Mouse (Mus musculus): ENCODE results near the gene Tex21. TPM values are rescaled to one million over a fixed set of nuclear protein-coding genes. Genes with fewer than 3 reads are reported as not detected.

Gene Tex21
- polyA plus RNA-seq (2015; fragmentation: Nextera tagmentation; extraction: Ambion mirVana), result 0.11 TPM in 1 of 2 replicates, not detected in the other

DNA sequence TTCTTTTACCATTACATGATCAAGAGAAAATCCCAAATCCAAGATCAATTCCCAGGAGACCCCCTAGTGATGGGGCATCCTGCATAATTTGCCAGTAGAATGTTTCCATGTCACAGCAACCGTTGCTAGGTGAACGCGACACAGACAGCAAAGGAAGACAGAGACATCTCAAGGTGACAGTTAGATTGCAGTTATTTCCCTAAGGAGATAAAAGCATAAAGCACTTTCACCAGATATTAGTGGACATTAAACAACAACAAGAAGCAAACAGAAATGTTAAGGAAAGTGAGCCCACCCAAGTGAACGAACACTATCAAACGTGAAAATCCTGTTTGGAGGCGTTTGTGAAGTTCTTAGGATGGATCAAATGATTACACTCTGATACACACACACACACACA lies at the start of gene Tex21:
Gene Tex21 (minus strand): TSS at position 101 of the 400 bp plus-strand sequence.
- no peak within 1 kb of the TSS for H3K4me3 ChIP-seq (ENCODE audit: low read depth, low read length)
- H3K9me3 ChIP-seq (replicated peaks; ENCODE audit: control insufficient read depth, low read length), result no peaks in the 10 kb centered on the region
- ATAC-seq (ENCODE audit: low read depth), result no peak
- no peak within 1 kb of the TSS for H3K27ac ChIP-seq (ENCODE audit: low read length)
- peaks cover 5% of the 10 kb centered on the region for H3K4me1 ChIP-seq (ENCODE audit: control insufficient read depth, low read depth, low read length)
- no peaks in the 10 kb centered on the region for H3K36me3 ChIP-seq (ENCODE audit: control insufficient read depth, insufficient read depth)
- 71% methylated on average over 6 of the region's 6 CpGs for WGBS (ENCODE audit: insufficient replicate concordance)
- H3K27me3 ChIP-seq (ENCODE audit: control insufficient read depth, insufficient read depth, low read depth, low read length), result no peaks in the 10 kb centered on the region
- H3K4me2 ChIP-seq (ENCODE audit: low read depth, low read length), result no peak within 1 kb of the TSS
- H3K9ac ChIP-seq (ENCODE audit: low read depth, low read length), result no peak within 1 kb of the TSS

DNA sequence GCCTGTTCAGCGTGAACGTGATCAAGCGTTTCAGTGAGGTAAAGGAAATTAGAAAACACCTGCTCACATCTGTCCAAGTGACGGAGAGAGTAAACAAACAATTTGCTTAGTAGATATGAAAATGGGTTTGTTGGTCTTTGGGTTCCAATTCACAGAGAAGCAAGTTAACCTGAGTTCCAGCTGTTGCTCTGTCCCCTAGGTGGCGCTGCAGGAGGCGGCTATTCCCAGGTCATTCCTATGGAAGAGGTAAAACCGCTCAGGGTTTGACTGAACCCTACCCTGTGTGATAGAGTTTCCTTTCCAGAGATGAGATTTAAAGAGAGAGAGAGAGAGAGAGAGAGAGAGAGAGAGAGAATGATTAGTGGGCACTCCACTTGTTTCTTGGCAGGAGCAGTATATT lies 46.6 kb upstream of the Tex21 start:
- Histone ChIP-seq H3K9ac (ENCODE audit: low read depth, low read length) (no peak overlapping the region), H3K27ac (ENCODE audit: low read length) (no peak overlapping the region), H3K9me3 (replicated peaks; ENCODE audit: control insufficient read depth, low read length) (no peaks in the 10 kb centered on the region), H3K36me3 (ENCODE audit: control insufficient read depth, insufficient read depth) (peaks cover 28% of the 10 kb centered on the region), H3K4me1 (ENCODE audit: control insufficient read depth, low read depth, low read length) (no peaks in the 10 kb centered on the region), H3K4me2 (ENCODE audit: low read depth, low read length) (no peak overlapping the region), H3K27me3 (ENCODE audit: control insufficient read depth, insufficient read depth, low read depth, low read length) (no peaks in the 10 kb centered on the region), H3K4me3 (ENCODE audit: low read depth, low read length) (no peak overlapping the region)
- 58% methylated on average over 7 of the region's 7 CpGs for WGBS (ENCODE audit: insufficient replicate concordance)
- ATAC-seq (ENCODE audit: low read depth), result no peak

DNA sequence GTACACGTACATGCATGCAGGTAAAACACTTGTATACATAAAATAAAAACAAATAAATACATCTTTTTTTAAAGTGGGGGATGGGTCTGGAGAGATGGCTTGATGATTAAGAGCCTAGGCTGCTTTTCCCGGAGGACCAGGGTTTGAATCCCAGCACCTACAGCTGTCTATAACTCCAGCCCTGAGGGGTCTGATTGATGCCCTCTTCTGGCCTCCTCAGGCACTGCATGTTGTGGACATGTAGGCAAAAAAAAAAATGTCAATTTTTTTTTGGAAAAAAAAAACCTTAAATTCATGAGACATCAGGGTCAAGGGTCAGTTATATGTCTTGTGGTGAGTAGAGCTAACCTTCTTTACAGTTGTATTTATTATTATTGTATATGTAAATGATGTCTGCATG lies 43.7 kb upstream of the Tex21 start:
- 82% methylated on average over 2 of the region's 2 CpGs for WGBS (ENCODE audit: insufficient replicate concordance)
- Histone ChIP-seq H3K36me3 (ENCODE audit: control insufficient read depth, insufficient read depth) (peaks cover 26% of the 10 kb centered on the region), H3K27ac (ENCODE audit: low read length) (no peak overlapping the region), H3K27me3 (ENCODE audit: control insufficient read depth, insufficient read depth, low read depth, low read length) (no peaks in the 10 kb centered on the region), H3K4me2 (ENCODE audit: low read depth, low read length) (no peak overlapping the region), H3K9me3 (replicated peaks; ENCODE audit: control insufficient read depth, low read length) (no peaks in the 10 kb centered on the region), H3K9ac (ENCODE audit: low read depth, low read length) (no peak overlapping the region), H3K4me3 (ENCODE audit: low read depth, low read length) (no peak overlapping the region), H3K4me1 (ENCODE audit: control insufficient read depth, low read depth, low read length) (no peaks in the 10 kb centered on the region)
- ATAC-seq (ENCODE audit: low read depth), result no peak

DNA sequence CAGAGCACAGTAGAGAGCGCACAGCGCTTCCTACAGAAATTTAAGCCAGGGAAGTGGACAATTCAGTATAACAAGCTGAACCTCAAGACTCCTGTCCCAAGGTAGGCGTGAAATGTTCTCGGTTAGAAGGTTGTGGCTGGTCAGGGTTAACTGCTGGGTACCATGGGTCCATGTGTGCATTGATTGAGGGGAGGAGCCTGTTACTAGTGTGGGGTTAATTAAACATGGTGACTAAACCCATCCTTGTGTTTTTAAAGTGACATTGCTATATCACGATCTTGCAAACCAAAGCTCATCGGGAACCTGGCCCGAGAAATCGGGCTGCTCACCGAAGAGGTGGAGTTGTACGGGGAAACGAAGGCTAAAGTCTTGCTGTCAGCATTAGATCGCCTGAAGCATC lies 42.9 kb upstream of the Tex21 start:
- ATAC-seq (ENCODE audit: low read depth), result peak; percentile 73
- WGBS (ENCODE audit: insufficient replicate concordance), result 83% methylated on average over 12 of the region's 12 CpGs
- Histone ChIP-seq H3K4me1 (ENCODE audit: control insufficient read depth, low read depth, low read length) (no peaks in the 10 kb centered on the region), H3K27me3 (ENCODE audit: control insufficient read depth, insufficient read depth, low read depth, low read length) (no peaks in the 10 kb centered on the region), H3K27ac (ENCODE audit: low read length) (no peak overlapping the region), H3K4me3 (ENCODE audit: low read depth, low read length) (no peak overlapping the region), H3K9me3 (replicated peaks; ENCODE audit: control insufficient read depth, low read length) (no peaks in the 10 kb centered on the region), H3K9ac (ENCODE audit: low read depth, low read length) (no peak overlapping the region), H3K36me3 (ENCODE audit: control insufficient read depth, insufficient read depth) (peaks cover 26% of the 10 kb centered on the region), H3K4me2 (ENCODE audit: low read depth, low read length) (no peak overlapping the region)

DNA sequence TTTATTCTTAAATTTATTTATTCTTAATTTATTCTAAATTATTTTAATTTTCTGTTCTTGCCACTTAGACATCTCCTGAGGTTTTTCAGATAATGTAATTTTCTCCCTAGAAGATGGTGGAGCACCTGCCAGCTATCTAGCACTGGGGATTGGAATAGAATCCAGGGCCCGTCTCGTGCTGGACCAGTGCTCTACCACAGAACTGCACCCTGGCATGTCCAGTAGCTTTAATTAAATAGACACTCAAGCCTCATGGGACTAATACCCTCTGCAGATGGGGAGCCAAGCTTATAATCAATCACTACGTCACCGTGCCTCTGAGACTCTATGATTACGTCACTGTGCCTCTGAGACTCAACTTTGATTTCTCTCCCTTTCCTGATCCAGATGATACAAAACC lies 41.9 kb upstream of the Tex21 start:
- Histone ChIP-seq H3K4me3 (ENCODE audit: low read depth, low read length) (no peak overlapping the region), H3K9me3 (replicated peaks; ENCODE audit: control insufficient read depth, low read length) (no peaks in the 10 kb centered on the region), H3K9ac (ENCODE audit: low read depth, low read length) (no peak overlapping the region), H3K36me3 (ENCODE audit: control insufficient read depth, insufficient read depth) (peaks cover 25% of the 10 kb centered on the region), H3K27ac (ENCODE audit: low read length) (no peak overlapping the region), H3K27me3 (ENCODE audit: control insufficient read depth, insufficient read depth, low read depth, low read length) (no peaks in the 10 kb centered on the region), H3K4me1 (ENCODE audit: control insufficient read depth, low read depth, low read length) (no peaks in the 10 kb centered on the region), H3K4me2 (ENCODE audit: low read depth, low read length) (no peak overlapping the region)
- WGBS (ENCODE audit: insufficient replicate concordance), result 82% methylated on average over 5 of the region's 5 CpGs
- ATAC-seq (ENCODE audit: low read depth), result no peak

DNA sequence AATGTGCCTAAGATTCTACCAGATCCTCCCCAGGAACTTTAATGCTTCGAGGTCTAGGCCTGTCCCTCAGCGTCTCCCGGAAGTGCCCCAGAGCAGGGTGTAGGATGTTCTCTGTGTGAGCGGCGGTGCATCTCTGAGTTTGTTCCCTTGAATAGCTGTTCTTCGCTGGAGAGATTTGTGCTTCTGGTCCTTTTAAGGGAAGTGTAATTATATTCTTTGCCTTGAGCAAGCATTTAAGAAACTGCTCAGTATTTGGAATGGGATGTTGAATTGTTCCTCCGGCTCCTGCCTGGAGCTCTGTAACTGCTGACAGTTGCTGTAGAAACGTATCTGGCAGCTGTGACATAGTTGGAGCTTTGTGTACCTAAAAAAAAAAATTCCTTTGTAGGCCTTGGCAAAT lies 41.4 kb upstream of the Tex21 start:
- H3K4me1 ChIP-seq (ENCODE audit: control insufficient read depth, low read depth, low read length), result no peaks in the 10 kb centered on the region
- H3K27ac ChIP-seq (ENCODE audit: low read length), result no peak overlapping the region
- no peaks in the 10 kb centered on the region for H3K27me3 ChIP-seq (ENCODE audit: control insufficient read depth, insufficient read depth, low read depth, low read length)
- H3K36me3 ChIP-seq (ENCODE audit: control insufficient read depth, insufficient read depth), result peaks cover 27% of the 10 kb centered on the region
- H3K4me2 ChIP-seq (ENCODE audit: low read depth, low read length), result no peak overlapping the region
- no peak for ATAC-seq (ENCODE audit: low read depth)
- no peaks in the 10 kb centered on the region for H3K9me3 ChIP-seq (replicated peaks; ENCODE audit: control insufficient read depth, low read length)
- no peak overlapping the region for H3K4me3 ChIP-seq (ENCODE audit: low read depth, low read length)
- H3K9ac ChIP-seq (ENCODE audit: low read depth, low read length), result no peak overlapping the region
- WGBS (ENCODE audit: insufficient replicate concordance), result 83% methylated on average over 8 of the region's 8 CpGs

DNA sequence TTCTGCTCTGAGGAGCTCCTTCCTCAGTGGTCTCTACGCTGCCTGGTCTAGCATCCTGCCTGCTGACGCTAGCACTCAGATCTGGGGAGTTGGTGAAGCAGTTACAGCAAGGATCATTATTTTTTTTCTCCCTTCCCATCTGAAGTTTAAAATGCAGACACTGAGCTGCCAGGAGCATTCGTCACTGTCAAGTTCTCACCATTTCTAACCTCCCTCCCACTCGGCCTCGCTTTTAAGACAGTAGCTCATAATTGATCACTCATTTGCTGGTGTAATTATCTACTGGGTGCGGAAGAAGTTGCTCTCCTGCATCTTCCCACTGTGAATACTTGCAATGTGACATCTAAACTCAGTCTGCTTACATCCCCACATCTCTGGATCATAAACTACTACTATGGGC lies 38.9 kb upstream of the Tex21 start:
- no peak overlapping the region for H3K9ac ChIP-seq (ENCODE audit: low read depth, low read length)
- H3K9me3 ChIP-seq (replicated peaks; ENCODE audit: control insufficient read depth, low read length), result no peaks in the 10 kb centered on the region
- H3K4me2 ChIP-seq (ENCODE audit: low read depth, low read length), result no peak overlapping the region
- no peak for ATAC-seq (ENCODE audit: low read depth)
- no peak overlapping the region for H3K4me3 ChIP-seq (ENCODE audit: low read depth, low read length)
- no peaks in the 10 kb centered on the region for H3K4me1 ChIP-seq (ENCODE audit: control insufficient read depth, low read depth, low read length)
- 83% methylated on average over 6 of the region's 6 CpGs for WGBS (ENCODE audit: insufficient replicate concordance)
- no peak overlapping the region for H3K27ac ChIP-seq (ENCODE audit: low read length)
- peaks cover 16% of the 10 kb centered on the region for H3K36me3 ChIP-seq (ENCODE audit: control insufficient read depth, insufficient read depth)
- no peaks in the 10 kb centered on the region for H3K27me3 ChIP-seq (ENCODE audit: control insufficient read depth, insufficient read depth, low read depth, low read length)

DNA sequence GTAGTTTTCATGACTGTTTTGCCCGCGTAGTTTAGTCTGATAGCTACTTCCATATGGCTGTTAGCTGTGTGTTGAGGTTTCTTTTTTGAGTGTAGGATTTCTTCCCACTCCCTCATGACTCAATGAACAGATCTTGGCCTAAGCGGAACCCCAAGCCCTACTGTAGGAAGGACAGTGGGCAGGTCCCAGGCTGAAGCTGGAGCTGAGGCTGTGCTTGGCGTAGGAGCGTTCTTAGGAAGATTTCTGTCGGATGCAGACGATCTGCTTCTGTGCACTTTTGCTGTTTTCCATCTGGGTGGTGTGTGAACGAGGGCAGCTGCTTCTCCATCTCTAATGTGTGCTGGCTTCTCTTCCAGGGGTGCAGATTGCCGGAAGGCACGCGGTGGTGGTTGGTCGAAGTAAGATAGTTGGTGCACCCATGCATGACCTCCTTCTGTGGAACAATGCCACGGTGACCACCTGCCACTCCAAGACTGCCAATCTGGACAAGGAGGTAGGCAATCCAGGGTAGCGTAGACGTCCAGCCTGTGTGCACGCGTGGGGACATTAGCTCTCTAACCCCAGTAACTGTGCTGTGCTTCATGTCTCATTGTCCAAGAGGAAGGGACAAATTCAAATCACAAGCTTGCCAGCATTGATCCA lies 36.1 kb upstream of the Tex21 start:
- Histone ChIP-seq H3K27me3 (ENCODE audit: control insufficient read depth, insufficient read depth, low read depth, low read length) (no peaks in the 10 kb centered on the region), H3K4me2 (ENCODE audit: low read depth, low read length) (no peak overlapping the region), H3K4me1 (ENCODE audit: control insufficient read depth, low read depth, low read length) (no peaks in the 10 kb centered on the region), H3K9ac (ENCODE audit: low read depth, low read length) (no peak overlapping the region), H3K27ac (ENCODE audit: low read length) (no peak overlapping the region), H3K36me3 (ENCODE audit: control insufficient read depth, insufficient read depth) (peaks cover 17% of the 10 kb centered on the region), H3K4me3 (ENCODE audit: low read depth, low read length) (no peak overlapping the region), H3K9me3 (replicated peaks; ENCODE audit: control insufficient read depth, low read length) (no peaks in the 10 kb centered on the region)
- no peak for ATAC-seq (ENCODE audit: low read depth)
- WGBS (ENCODE audit: insufficient replicate concordance), result 82% methylated on average over 17 of the region's 17 CpGs

DNA sequence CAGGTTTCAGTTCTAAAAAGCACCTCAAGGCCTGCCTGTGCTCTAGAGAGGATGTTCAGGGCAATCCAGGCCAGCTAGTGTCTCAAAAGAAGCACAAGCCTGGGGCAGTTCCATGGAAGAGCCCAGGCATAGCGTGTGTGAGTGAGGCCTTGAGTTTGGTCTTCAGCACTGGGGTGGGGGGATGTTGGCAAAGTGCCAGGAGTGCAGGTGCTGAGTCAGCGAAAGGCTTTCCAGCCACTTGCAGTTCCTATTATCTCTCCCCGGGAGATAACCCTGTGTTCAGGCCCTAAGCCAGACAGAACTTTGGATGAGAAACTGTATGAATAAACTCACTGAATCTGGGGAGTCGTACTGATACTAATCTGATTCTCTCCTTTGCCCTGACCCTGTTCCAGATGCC lies 35.6 kb upstream of the Tex21 start:
- WGBS (ENCODE audit: insufficient replicate concordance), result 52% methylated on average over 4 of the region's 4 CpGs
- no peaks in the 10 kb centered on the region for H3K9me3 ChIP-seq (replicated peaks; ENCODE audit: control insufficient read depth, low read length)
- H3K4me3 ChIP-seq (ENCODE audit: low read depth, low read length), result no peak overlapping the region
- H3K27me3 ChIP-seq (ENCODE audit: control insufficient read depth, insufficient read depth, low read depth, low read length), result no peaks in the 10 kb centered on the region
- ATAC-seq (ENCODE audit: low read depth), result no peak
- H3K9ac ChIP-seq (ENCODE audit: low read depth, low read length), result no peak overlapping the region
- peaks cover 17% of the 10 kb centered on the region for H3K36me3 ChIP-seq (ENCODE audit: control insufficient read depth, insufficient read depth)
- no peak overlapping the region for H3K27ac ChIP-seq (ENCODE audit: low read length)
- no peaks in the 10 kb centered on the region for H3K4me1 ChIP-seq (ENCODE audit: control insufficient read depth, low read depth, low read length)
- H3K4me2 ChIP-seq (ENCODE audit: low read depth, low read length), result no peak overlapping the region

Measured in liver, embryonic 16.5 days (tissue).